Mouse (Mus musculus) adrenal gland, adult 2 months (tissue): ENCODE measurements at regions not wholly inside any gene's neighbourhood (a gene's known extent, or its start where the extent isn't known, plus 50 kb on each side); places are given as distances from the start of the nearest gene placed in this dataset.

ENCODE experiments used
- DNase-seq: peaks from one replicate; pipeline ENCODE4 v3.0.0; 2021

DNA sequence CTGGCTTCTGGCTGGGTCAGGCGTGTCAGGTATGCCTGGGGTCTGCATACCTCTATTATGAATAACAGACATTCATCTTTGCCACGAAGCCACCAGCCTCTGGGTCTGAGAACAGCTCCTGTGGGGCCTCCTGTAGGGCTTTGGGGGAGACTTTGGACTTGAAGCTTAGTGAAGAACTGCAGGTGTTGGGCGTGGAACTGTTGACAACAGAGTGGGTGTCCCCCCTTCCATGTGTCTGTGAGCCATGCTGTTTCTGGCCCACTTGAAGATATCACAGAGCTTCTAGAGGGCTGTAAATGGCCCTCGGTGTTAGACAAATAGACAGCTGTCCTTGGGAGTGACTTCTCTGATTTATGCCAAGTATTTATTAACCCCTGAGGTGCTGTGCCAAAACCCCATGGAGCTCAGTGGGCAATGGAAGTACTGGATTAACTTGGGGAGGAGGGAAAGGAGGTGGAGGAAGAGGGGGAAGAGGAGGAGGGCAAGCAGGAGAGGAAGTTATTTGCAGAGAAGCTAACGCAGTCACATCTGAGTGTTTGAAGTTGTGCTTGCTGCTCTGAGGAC, 450.8 kb upstream of the Kcnab2 start:
- no peak for DNase-seq

DNA sequence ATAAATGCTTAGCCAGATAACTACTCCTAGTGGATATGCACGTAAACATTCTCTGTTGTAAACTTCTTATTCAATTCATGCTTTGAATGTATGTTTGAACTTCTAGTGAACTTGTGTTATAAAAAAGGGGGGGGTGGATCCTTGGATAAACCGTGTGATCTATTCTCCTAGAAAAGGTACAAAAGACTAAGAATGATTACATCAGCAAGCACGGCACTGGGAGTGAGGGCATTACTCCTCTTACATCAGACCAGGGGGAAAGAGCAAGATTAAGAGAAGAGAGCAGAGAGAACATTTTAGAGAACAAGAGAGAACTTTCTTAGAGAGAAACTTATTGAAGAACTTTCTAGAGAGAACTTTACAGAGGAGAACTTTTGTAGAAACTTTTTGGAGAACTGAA, 442.6 kb upstream of the Kcnab2 start:
- no peak for DNase-seq

DNA sequence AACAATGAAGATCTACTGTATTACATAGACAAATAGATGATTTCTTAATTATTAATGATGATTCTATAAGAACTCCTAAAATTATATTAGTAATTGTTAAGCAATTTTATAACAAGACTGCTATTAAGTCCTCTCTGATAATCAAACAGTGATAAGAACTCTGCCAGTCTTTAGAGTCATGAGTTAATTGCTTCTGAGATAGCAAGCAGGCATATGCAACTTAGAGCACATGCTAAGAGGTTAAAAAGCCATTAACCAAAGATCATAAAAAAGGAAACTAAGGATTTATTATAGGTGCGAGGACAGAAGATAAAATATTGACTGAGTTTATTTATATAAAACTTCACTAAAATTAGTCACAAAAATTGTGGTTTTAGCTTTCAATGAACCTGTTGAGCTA, 442.2 kb upstream of the Kcnab2 start:
- no peak for DNase-seq

DNA sequence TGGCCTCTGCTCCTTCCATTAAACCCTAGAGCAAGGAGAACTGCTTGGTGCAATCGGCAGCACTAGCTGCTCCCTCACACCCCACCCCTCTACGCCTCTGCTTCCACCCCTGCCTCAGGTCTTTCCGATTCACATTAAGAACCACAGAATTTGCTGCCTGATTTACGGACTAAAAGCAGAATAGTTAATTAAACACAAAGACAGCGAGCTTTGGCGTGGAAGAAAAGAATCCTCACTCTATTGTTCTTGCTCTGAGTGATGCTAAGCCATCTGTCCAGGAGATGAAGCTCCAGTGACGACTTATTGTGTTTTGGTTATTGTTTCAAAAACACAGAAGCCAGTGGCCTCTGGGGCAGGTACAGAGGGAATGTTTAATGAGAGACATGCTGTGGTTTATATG, 438.9 kb upstream of the Kcnab2 start:
- no peak for DNase-seq

DNA sequence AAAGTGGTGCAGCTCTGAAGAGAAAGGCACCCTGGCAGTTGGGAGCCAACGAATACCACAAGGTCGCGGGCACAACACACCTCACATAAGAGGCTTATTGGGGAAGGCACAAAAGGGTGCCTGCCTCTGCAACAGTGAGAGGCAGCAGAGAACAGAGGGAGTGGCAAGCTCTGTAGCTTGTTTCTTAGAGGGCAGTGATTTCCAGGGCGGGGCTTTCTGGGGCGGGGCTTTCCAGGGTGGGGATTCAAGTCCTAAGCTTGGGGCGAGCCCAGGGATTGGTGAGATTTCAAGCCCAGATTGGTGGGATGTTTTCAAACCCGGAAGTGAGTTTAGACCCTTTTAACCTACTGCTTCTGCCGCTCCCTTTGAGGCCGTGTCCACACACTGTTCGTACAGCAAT, 435.8 kb upstream of the Kcnab2 start:
- no peak for DNase-seq

DNA sequence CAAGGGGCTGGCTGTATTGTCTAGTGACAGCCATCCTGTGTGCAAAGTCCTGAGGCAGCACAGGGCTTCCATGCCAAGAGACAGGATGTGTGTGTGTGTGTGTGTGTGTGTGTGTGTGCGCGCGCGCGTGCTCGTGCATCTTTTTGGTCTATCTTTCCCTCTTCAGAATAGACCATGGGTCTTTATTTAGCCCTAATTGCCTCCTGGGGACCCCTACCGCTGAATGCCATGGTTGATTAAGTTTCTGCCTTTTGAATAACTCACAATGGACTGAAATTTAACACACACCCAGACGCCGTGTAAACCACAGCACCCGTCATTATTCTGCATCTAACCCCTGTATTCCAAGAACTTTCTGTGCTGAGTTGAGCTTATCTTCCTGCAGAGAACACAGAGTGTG, 435.2 kb upstream of the Kcnab2 start:
- no peak for DNase-seq

DNA sequence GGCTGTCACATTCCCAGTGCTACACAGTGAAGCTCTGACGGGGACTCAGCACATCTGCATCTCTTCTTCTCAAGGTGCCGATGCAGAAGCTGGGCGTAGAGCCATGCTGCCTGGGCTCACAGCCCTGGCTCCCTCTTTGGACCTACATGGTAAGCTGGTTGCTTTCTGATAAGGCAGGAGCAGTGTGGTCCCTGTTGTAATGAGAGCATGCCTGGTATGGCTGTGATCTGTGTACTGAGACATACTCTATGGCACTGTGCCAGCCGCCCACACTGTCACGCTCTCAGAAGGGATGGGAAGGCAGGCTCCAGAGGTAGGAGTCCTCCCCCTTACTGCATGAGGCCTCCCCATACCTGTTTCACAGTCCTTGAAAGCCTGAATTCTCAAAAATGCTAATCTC, 430.6 kb upstream of the Kcnab2 start:
- DNase-seq: no peak

DNA sequence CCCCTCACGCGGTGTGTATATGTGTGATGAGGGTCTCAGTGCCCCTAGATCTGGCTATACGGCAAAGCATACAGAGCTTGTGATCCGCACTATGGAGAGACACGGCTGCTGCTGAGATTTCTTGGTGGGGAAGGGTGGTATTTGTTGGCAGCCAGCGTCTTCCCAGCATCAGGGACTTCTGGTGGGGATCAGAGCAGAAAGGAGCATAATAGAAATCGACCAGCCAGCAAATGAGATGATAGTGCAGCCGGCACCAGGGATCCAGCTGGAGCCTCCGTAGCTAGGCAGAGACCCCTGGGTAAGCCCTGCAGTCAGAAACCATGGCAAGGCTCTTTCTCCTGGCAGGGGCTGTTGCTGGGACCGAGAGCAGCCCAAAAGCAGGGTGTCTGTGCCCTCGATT, 425.2 kb upstream of the Kcnab2 start:
- no peak for DNase-seq

DNA sequence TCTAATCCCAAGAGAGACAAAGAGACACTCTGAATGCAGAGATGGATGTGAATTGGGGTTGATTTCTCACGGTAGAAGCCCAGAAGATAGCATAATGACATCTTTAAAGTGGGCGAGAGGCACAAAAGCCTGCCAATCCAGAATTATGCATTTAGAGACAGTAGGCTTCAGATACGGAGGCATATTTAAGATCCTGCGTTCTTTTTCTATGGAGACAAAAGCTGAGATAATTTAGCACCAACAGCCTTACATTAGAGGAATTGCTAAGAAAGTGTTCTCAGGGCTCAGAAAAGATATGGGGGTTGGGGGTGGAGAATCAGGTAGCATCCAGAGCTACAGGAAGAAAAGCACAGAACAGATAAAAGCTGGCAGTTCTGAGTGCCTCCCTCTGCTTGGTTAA, 422.4 kb upstream of the Kcnab2 start:
- DNase-seq: no peak

DNA sequence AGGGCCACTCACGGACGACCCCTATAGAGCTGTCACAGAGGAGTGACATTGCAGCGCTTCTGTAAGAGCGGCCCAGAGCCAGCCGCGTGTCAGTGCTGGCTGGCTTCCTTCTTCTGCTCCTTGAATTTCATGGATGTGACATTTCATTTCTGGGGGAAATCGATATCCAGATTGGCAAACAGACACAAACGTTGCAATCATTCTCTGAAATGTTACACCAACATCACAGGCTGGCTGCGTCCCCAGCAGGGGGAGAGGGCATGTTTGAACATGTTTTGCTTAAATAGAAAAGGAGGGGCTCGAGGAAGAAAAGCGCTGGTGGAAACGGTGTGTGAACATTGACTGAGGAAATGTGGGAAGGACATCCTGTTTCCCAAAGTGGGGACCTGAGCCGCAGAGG, 417.4 kb upstream of the Kcnab2 start:
- DNase-seq: no peak

DNA sequence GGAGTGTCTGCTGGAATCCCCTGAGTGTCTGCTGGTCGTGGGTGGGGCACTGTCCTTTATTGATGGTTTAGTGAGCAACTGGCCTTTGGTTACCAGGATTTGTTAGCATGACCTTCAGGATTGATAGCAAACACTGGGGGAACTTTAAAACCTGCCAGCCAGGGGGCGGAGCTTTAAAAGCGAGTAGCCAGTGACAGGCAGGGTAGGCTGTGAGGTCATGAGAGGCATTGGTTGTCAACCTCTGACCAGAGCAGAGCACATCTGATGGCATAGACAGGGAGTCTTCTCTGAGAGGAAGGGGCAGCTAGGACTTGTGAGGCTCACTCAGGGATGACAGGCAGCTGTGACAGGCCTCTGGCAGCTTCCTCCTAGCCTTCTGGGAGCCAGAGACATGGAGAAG, 415.3 kb upstream of the Kcnab2 start:
- no peak for DNase-seq

DNA sequence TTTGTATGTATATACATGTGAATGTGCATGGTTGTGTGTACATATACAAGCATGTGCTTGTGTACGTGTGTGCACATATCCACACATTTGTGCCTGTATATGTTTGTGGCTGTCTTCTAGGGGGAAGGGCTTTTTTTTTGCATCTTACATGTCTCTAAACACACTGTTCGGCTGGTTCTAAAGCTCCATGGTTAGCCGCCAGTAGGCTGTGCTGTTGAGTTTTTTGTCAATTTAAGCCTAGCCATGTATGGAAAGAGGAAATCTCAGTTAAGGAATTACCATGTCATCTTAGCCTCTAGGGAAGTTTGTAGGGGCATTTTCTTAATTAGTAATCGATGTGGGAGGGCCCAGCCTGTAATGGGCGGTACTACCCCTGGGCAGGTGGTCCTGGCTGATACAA, 411.5 kb upstream of the Kcnab2 start:
- no peak for DNase-seq

DNA sequence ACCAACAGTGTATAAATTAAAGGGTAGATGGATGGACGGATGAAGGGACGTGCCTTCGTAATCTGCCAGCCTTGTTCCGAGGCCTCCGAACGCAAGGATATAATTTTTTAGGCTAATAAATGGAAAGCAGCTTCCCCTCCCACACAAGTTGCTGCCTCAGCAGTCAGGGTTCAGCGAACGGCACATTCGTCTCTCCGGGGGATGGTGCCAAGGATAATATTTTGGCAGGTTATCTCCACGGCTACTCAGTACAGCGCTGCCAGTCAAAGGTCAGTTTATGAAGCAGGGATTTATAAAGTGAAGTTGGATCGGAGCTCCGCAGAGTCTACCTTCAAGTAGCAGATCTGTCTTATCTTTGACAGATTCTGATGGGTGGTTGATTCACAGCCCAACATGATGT, 410.6 kb upstream of the Kcnab2 start:
- no peak for DNase-seq

DNA sequence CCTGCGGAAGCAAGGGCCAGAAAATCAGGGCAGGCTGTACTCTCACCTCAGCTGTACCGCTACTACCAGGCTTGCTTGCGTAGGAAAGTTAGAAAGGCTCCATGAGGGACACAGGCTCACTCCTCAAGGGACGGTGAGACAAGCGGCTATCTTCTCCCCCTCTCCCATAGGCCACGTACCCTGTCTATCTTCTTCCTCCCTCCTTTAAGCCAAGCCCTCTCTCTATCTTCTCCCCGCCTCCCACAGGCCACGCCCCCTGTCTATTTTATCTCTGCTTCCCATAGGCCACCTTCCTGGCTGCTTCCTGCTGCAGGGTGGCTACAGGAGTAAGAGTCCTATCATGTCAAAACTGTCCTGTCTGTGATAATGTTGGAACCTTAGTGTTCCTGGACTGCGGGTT, 409.1 kb upstream of the Kcnab2 start:
- no peak for DNase-seq

DNA sequence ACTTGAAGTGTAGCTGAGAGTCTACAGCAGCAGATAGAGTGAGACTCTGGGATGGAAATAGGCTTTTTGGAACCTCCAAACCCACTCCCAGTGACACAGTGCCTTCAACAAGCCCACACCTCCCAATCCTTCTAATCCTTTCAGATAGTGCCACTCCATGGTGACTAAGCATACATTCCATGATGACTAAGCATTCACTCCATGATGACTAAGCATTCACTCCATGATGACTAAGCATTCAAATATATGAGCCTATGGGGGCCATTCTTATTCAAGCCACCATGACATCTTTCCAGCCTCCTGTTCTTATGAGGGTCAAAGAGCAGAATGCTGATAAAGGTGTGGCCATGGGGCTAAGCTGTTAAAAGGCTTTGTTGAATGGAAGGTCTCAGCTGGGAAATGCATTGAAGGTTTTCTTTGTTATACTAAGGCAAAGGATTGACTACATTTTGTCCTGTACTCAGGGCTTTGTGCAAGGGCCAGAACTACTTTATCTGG, 403.8 kb upstream of the Kcnab2 start:
- DNase-seq: no peak

DNA sequence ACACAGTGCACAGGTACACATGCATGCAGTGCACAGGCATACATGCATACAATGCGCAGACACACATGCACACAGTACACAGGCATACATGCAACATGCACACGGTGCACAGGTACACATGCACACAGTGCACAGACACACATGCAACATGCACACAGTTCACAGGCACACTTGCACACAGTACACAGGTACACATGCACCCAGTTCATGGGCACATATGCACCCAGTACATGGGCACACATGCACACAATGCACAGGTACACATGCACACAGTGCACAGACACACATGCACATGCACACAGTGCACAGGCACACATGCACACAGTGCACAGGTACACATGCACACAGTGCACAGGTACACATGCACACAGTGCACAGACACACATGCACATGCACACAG, 402.7 kb upstream of the Kcnab2 start:
- DNase-seq: no peak

DNA sequence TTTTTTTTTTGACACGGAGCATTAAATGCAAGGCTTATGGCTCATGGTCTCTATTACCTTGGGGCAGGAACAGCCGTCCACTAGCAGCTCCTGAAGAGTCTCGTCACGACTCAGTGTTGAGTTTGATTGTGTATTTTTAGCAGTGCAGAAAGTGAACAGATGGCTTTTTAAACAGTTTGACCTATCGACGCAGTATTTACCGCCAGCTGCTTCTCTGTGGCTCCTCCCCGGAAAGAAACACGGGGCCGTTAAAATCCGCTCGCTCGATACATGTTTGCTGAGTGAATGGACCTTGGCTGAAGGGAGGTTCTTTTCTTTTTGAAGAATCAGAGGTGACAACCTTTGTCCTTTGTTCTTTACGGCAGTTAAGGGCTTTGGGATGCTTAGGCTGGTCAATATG, 401.3 kb upstream of the Kcnab2 start:
- DNase-seq: no peak

DNA sequence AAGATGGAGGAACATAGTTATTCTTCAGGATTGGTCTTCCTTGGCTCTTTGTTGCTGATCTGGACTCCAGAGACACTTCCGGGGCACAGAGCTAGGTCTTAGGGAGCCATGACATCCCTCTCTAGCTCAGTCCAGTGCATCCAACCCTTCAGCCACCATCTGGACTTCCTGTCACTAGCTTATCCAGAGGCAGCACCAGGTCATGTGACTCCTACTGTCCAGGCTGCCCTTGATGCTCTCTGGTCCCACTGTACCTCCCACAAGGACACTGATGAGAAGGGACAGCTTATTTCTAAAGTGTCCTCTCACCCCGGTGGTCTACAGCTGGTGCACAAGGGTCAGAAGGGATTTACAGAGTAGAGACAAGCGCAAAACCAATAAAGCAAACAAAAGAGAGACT, 400.7 kb upstream of the Kcnab2 start:
- no peak for DNase-seq

DNA sequence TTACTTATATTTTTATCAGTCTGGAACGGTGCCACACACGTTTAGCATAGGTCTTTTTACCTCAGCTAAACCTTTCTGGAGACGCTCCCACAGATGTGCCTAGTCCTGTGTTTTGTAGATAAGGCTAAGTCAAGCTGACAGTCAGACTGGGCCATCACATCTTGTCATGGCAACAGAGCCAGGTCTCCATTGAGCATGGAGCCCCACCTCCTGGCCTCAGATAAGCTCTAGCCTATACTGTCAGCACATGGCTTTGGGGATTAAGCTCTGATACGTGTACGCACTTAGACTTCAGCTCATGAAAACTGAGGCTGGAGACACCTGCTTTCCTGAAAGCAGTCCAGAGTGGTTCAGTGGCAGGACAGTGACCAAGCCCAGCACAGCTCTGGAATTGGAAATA, 392.4 kb upstream of the Kcnab2 start:
- no peak for DNase-seq

DNA sequence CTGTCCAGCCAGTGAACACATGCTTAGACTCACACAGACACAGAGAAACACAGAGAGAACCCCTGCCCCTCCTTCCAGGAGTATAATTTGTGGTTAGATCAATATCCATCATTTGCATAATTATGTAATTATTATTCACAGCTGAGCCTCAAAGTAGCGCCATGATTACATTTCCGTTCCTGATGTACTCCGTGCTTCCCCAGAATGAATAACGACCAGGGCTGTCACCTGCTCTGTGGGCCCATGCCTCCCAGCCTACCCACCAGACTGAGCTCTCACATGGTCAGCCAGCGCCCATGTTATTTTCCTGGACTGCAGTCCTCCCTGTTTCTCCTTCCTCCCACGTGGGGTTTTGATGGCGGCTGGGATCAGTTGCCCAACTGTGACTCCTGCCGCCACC, 388.2 kb upstream of the Kcnab2 start:
- DNase-seq: no peak

DNA sequence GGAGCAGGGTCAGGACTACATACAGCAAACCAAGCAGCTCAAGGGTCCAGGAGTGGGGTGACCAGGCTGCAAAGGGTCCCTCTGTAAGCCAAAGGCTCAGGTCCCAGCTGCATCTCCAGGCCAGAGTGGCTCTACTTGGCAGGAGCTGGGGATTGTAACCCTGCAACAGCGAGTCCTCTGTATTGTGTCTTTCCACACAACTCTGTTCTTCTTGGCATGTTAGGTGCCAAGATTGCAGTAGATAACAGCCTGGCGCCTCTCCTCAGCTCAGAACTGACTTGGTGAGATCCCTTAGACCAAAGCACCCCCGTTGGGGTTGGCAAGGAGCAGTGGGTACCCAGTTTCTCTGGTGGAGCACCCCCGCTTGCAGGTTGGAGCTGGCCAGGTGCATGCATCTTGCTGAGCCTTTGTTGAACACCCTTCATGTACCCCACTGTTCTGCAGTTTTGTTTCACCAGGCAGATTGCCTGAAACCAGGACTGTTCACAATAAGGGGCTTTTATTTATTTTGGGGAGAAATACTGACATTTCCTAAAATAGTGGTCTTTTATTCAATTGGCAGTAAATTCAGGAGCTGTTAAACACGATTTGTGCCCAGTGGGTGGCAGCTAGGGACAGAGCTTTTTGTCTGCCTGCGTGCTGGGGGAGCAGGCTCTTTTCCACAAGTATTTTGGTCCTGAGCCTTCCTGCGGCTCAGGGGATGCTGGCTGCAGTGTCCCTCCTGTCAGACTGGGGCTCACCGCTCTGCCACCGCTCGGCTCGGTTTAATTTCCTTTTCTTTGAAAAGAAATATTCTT, 385.3 kb upstream of the Kcnab2 start:
- no peak for DNase-seq

DNA sequence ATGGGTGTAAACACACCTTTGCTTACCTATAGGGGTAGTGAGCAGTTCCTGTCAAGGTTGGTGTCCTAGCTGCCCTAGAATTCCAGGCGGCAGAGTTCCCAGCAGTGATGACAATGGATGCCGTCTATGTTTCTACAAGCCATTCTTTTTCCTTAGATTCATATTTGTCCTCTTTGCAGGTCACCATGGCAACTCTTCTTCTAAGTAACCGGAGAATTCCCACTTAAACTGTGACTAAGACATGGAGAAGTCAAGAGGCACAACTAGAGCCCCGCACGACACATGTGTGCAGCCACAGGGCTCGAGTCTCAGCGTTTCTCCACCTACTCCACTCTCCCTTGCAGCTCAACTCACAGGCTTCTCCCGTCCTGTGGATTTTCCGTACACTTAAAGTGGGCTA, 381.5 kb upstream of the Kcnab2 start:
- DNase-seq: no peak

DNA sequence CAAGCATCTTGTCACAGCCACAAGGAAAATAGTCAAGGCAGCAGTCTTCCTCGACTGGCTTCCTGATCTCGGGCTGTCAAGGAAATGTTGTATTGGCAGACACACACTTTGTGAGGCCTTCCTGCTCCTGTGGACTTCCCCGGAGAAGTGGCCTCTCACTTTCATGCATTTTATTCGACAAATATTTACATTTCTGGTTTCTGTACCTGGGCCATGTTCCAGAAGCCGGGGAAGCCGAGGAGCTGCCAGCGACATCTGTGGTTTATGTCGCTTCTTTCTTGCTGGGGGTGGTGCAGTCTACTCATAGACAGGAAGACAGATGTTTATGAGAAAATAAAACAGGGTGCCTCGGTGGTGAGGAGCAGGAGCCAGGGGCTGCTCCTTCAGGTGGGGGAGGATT, 372.5 kb upstream of the Kcnab2 start:
- DNase-seq: no peak

DNA sequence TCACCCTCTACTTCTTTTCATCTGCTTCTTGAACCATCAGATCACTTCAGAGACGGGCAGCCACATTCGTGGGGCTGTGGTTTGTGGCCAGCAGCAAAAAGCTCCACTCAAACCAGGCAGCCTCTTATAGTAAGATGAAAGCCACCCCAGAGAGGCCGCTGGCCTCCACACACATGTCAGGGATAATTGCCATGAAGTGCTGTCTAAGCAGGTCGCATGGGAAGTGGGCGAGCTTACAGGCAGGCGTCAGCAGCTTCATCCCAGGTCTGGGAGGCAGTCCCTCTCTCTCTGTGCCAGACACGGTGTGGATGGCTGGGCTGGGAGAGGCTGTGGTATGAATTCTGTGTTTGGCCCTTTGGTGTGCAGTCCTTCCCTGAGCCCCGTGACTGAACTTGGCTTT, 358.4 kb upstream of the Kcnab2 start:
- DNase-seq: no peak
